Mouse (Mus musculus) heart, embryonic 13.5 days (tissue): ENCODE data around the gene Cetn4. TPM values are rescaled to one million over a fixed set of nuclear protein-coding genes. Genes with fewer than 3 reads are reported as not detected.

Experiments
- ATAC-seq: fragments of 200-750 bp; cut with Nextera tagmentation; 2 replicates; pipeline ENCODE4 v1.8.0; 2017; ENCODE audit warnings: moderate TSS enrichment; ENCODE audit not compliant: insufficient number of reproducible peaks, low FRiP score, low TSS enrichment; ENCODE audit errors: extremely low read depth
- H3K27ac ChIP-seq: fragments of 300-500 bp; sonication (generic); replicated peaks from 2 replicates; pipeline ENCODE4 v1.5.1; 2015; ENCODE audit warnings: moderate library complexity, mild to moderate bottlenecking, inconsistent platforms
- H3K27me3 ChIP-seq: fragments of 300-500 bp; sonication (generic); replicated peaks from 2 replicates; pipeline ENCODE4 v1.6.1; 2015; ENCODE audit warnings: mild to moderate bottlenecking, inconsistent platforms
- H3K36me3 ChIP-seq: fragments of 300-500 bp; sonication (generic); 2 replicates; pipeline ENCODE4 v1.6.1; 2015; ENCODE audit warnings: mild to moderate bottlenecking, inconsistent platforms
- H3K4me1 ChIP-seq: fragments of 300-500 bp; sonication (generic); 2 replicates; pipeline ENCODE4 v1.6.1; 2015; ENCODE audit warnings: inconsistent platforms
- H3K4me2 ChIP-seq: fragments of 300-500 bp; sonication (generic); 2 replicates; pipeline ENCODE4 v1.6.1; 2015; ENCODE audit warnings: inconsistent platforms, mild to moderate bottlenecking, moderate library complexity
- H3K4me3 ChIP-seq: fragments of 300-500 bp; sonication (generic); 2 replicates; pipeline ENCODE4 v1.5.1; 2015; ENCODE audit warnings: moderate library complexity, mild to moderate bottlenecking, inconsistent platforms
- H3K9ac ChIP-seq: fragments of 300-500 bp; sonication (generic); 2 replicates; pipeline ENCODE4 v1.6.1; 2015; ENCODE audit warnings: inconsistent platforms, mild to moderate bottlenecking, moderate library complexity
- H3K9me3 ChIP-seq: fragments of 300-500 bp; sonication (generic); 2 replicates; pipeline ENCODE4 v1.6.1; 2016; ENCODE audit warnings: inconsistent platforms
- WGBS: fragments of 180-500 bp; shearing (Covaris S2); methylation state at CpG from one replicate; pipeline ENCODE4 v1.1.7; 2015; ENCODE audit warnings: mixed read lengths; 5-methylcytosine and 5-hydroxymethylcytosine counted together
- polyA plus RNA-seq: library from polyadenylated mRNA; unstranded; fragments of >200 nt; fragmentation: Nextera tagmentation; extraction: Ambion mirVana; gene quantifications from 2 replicates; pipeline ENCODE4 v1.2.1, GENCODE M21; 2015

Cetn4 gene
- polyA plus RNA-seq = 1.2 and 1.3 TPM in 2 replicates

DNA sequence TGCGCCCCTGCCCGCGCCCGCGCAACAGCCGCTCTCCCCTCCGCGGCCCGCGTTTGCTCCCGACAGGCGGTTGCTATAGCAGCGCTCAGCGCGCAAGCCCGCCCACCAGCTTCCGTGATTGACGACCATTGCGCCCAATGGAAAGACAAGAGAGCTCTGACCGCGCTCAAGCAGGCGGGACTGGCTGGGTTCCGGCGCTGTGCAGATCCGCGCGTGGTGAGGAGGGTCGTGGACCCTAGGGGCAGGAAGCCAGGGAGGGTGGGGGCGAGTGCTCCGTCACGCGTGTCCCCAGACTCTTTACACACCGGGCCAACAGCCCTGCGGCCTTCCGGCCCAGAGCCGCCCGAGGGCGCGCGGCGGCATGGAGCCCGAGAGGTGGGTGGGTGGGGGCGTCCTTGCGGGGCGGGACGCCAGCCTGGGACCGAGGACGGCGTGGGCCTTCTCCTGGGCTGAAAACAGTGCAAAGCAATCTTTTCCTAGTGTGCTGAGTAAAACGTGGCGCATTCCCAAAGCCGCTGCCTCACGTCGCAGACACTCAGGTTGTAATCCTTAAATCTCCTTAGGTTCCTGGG lies at the start of gene Cetn4, which contains the start of gene Bbs12:
Cetn4 (minus strand) TSS at position 339 of the 572 bp plus-strand sequence.
Bbs12 (plus strand) TSS at position 185 of the 572 bp plus-strand sequence.
- Histone ChIP-seq H3K27me3 (no peaks in the 10 kb centered on the region), H3K4me2 (peak within 1 kb of the TSS; percentile 89), H3K9me3 (no peaks in the 10 kb centered on the region), H3K27ac (peak within 1 kb of the TSS; percentile 75), H3K9ac (peak within 1 kb of the TSS; percentile 90), H3K4me1 (peaks cover 15% of the 10 kb centered on the region), H3K4me3 (peak within 1 kb of the TSS; percentile 90), H3K36me3 (no peaks in the 10 kb centered on the region)
- under 1% methylated on average over 52 of the region's 54 CpGs for WGBS
- ATAC-seq = peak; percentile 98

DNA sequence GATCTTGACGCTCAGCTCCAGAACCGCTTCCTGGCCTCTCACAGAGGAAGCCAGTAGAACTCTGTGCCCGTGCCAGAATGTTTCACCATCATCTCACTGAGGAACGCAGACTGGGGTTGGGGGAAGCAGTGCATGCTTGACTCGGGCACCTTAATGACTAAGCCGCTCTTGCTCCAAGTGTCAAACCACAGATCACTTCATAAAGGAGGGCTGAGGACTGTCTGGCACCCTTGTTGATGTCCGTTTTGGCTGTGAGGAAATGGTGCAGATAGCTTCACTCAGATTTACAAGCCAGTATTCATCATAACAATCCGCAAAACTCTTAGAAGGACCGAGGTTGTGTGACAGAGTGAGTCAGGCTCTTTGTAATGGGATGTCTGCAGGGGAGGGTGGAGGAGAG lies 48.2 kb upstream of the Cetn4 start:
- Histone ChIP-seq H3K4me1 (no peaks in the 10 kb centered on the region; the same call in 1 of the 2 replicates), H3K27me3 (0 out of 2 replicates have a peak, but pooled peaks cover 6% of the 10 kb centered on the region), H3K27ac (no peak overlapping the region), H3K9me3 (no peaks in the 10 kb centered on the region), H3K9ac (no peak overlapping the region), H3K4me2 (no peak overlapping the region), H3K36me3 (no peaks in the 10 kb centered on the region), H3K4me3 (no peak overlapping the region)
- WGBS = 66% methylated on average over 9 of the region's 9 CpGs
- ATAC-seq = no peak

DNA sequence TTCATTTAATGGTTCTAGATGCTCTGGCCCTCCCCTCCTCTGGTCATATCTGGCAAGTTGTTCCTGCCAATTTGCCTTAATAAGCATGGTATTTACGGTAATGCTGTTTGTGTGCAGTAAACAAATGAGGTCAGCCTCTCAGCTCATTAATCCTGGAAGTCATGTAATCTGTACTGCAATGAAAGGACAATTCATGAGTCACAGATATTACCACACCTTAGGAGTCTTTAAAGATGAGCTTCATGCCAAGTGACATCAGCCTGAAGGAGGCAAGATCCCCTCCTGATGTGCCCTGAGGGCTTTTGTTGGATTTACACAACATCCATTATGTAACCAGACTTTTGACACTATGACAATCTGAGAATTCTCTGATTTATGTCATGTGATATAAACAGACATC lies 42.2 kb upstream of the Cetn4 start:
- Histone ChIP-seq H3K36me3 (no peaks in the 10 kb centered on the region), H3K9ac (no peak overlapping the region), H3K9me3 (no peaks in the 10 kb centered on the region), H3K4me1 (0 out of 2 replicates have a peak, but pooled peaks cover 3% of the 10 kb centered on the region), H3K27me3 (peaks cover 14% of the 10 kb centered on the region), H3K4me3 (no peak overlapping the region), H3K27ac (no peak overlapping the region), H3K4me2 (no peak overlapping the region)
- 86% methylated on average over 1 of the region's 1 CpGs for WGBS
- no peak for ATAC-seq

DNA sequence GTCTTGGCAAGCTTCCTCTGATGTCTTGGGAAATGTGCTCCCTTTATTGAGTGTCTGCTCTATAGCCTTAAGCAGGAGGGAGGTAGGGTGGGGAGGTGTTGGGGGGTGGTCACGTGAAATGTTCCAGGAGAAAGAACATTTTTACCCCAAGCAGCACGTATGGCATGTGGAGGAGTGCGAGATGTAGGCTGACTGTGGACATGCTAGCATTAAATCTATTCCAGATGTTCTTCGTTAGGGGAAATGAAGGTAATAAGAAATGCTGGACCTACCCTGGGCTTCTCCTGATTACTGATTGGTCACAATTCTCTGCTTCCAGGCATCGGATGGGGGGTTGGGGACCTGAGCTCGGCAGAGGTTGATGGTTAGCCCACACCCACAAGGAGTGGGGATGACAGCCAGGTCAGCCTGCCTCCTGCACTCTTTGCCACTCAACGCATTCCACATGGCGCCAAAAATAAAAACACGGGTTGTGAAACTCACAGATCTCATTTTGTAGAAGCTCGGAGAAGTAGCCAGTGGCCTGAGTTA lies 41.5 kb upstream of the Cetn4 start:
- no peak; the same call in 1 of the 2 replicates for ATAC-seq
- Histone ChIP-seq H3K9ac (no peak overlapping the region), H3K4me1 (peaks cover 5% of the 10 kb centered on the region; the same call in 1 of the 2 replicates), H3K36me3 (no peaks in the 10 kb centered on the region), H3K9me3 (no peaks in the 10 kb centered on the region), H3K4me2 (no peak overlapping the region), H3K27me3 (peaks cover 18% of the 10 kb centered on the region), H3K4me3 (no peak overlapping the region), H3K27ac (no peak overlapping the region)
- 53% methylated on average over 10 of the region's 10 CpGs for WGBS

DNA sequence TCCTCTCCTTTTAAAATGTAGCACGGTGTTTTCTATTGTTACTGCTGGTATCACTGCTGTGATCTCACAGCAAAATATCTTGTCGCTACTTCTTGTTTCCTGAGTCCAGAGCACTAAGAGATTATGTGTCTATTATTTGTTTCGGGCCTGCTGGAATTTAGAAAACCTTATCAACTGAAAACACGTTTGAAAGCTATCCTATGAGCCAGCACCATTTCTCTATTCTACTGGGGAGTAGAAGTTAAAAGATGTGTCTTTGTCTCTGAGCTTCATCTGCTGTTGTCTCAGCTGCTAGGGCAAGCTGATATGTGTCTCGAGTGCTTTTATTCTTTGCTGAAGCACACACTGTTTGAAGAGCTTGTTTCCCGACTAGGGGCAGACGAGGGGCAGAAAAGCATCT lies 37.9 kb upstream of the Cetn4 start:
- peaks cover 14% of the 10 kb centered on the region for H3K4me1 ChIP-seq
- peaks cover 51% of the 10 kb centered on the region for H3K27me3 ChIP-seq
- H3K4me2 ChIP-seq = no peak overlapping the region
- H3K4me3 ChIP-seq = no peak overlapping the region
- H3K27ac ChIP-seq = no peak overlapping the region
- H3K9me3 ChIP-seq = no peaks in the 10 kb centered on the region
- WGBS = 40% methylated on average over 7 of the region's 7 CpGs
- ATAC-seq = no peak
- H3K9ac ChIP-seq = no peak overlapping the region
- H3K36me3 ChIP-seq = no peaks in the 10 kb centered on the region

DNA sequence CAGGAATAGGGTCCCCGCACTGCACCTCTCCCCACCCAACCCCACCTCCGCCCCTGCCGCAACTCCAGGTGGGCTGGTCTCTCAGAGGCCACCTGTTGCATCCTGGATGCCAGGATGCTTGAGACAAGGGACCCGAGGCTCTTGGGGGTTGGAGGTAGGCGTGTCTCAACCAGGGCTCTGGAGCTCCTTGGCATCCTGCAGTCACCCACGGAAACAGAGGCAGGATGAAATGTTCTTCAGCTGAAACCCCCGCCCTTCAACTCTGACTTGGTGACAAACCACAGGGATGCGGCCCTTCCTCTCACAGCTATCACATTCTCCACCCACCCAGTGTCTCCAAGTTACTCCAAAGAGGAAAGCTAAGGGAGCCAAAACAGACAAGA lies 36.6 kb upstream of the Cetn4 start:
- Histone ChIP-seq H3K9ac (peak overlapping the region; percentile 86), H3K4me2 (peak overlapping the region; percentile 99), H3K4me1 (peaks cover 12% of the 10 kb centered on the region), H3K27ac (no peak overlapping the region), H3K4me3 (peak overlapping the region; percentile 80), H3K9me3 (no peaks in the 10 kb centered on the region), H3K36me3 (no peaks in the 10 kb centered on the region), H3K27me3 (peaks cover 51% of the 10 kb centered on the region)
- WGBS = 11% methylated on average over 8 of the region's 8 CpGs
- ATAC-seq = no peak

DNA sequence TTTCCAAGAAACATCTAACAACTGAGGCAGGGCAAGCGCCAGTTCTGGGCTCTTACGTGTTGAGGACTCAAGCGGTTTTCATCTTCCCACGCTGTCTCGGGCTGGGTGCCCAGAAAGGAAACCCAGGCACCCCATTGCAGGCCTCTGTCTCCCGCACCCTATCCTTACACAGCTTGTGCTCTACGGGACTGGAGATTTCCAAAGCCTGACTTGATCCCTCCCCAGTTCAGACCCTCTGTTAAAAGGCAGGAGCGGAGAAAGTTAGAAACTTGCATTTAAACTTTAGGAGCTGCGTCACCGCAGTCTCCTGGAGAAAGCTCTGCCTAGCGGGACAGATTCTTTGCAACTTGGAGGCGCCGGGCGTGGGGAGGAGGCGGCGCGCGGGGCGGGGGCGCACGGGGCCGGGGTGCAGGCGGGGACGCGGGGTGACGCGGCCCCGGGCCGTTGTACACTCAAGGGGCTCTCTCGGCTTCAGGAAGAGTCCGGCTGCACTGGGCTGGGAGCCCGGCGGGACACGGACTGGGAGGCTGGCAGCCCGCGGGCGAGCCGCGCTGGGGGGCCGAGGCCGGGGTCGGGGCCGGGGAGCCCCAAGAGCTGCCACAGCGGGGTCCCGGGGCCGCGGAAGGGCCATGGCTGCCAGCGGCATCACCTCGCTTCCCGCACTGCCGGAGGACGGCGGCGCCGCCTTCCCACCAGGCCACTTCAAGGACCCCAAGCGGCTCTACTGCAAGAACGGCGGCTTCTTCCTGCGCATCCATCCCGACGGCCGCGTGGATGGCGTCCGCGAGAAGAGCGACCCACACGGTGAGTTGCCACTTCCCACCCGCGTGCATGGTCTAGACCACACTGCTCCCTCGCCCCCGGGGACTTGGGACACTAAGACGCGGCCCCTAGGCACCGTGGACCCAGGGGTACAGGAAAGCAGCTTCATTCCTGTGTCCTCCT lies 36.0 kb upstream of the Cetn4 start, which contains the start of gene Fgf2:
Fgf2 (plus strand) TSS at position 126 of the 945 bp plus-strand sequence.
- under 1% methylated on average over 72 of the region's 75 CpGs for WGBS
- H3K9ac ChIP-seq = peak within 1 kb of the TSS; percentile 86
- peaks cover 51% of the 10 kb centered on the region for H3K27me3 ChIP-seq
- 0 out of 2 replicates have a peak within 1 kb of the TSS, but pooled peaks have one; percentile 15 for H3K27ac ChIP-seq
- no peaks in the 10 kb centered on the region for H3K36me3 ChIP-seq
- no peaks in the 10 kb centered on the region for H3K9me3 ChIP-seq
- H3K4me2 ChIP-seq = peak within 1 kb of the TSS; percentile 99
- no peak; the same call in 1 of the 2 replicates for ATAC-seq
- H3K4me1 ChIP-seq = peaks cover 12% of the 10 kb centered on the region
- H3K4me3 ChIP-seq = peak within 1 kb of the TSS; percentile 80

DNA sequence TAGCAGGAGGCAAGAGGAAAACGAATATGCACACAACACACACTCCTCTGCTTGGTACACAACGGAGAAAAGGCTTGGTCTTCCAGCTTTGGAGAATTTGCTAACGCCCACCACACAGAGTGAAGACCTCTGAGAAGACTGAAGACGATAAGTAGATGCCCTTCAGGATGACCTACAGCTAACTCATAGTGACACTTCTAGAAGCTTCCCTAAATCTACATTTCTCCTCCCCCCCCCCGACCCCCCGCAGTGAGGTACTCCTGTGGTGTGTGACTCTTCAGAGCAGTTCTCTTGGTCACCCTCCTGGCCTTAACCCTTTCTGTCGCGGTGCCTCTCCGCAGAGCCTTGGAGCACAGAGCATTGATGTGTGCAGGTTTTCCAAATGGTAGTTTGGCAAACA lies 35.2 kb upstream of the Cetn4 start:
- Histone ChIP-seq H3K4me2 (peak overlapping the region; percentile 99), H3K27ac (no peak overlapping the region), H3K9me3 (no peaks in the 10 kb centered on the region), H3K9ac (no peak overlapping the region), H3K27me3 (peaks cover 51% of the 10 kb centered on the region), H3K36me3 (no peaks in the 10 kb centered on the region), H3K4me3 (peak overlapping the region; percentile 80), H3K4me1 (peaks cover 15% of the 10 kb centered on the region)
- WGBS = 27% methylated on average over 9 of the region's 9 CpGs
- ATAC-seq = no peak

DNA sequence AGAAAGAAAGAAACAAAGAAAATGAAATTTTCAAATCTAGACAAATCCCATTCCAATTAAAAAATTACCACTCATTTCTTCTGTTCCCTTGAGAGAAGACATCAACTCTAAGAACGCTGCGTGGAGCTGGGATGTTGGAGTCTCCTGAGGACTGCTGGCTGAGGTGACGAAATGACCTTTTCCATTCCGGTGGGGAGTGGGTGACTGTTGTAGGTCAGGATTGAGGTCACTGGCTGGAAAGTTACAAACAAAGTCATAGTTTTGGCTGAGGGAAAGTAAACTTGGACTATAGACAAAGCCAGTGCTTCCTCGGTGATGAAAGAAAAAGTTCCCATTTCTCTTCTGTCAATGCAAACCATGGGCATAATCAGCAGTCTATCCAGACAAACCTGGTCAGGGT lies 30.3 kb upstream of the Cetn4 start:
- Histone ChIP-seq H3K9me3 (no peaks in the 10 kb centered on the region), H3K36me3 (no peaks in the 10 kb centered on the region), H3K4me3 (no peak overlapping the region), H3K27me3 (peaks cover 22% of the 10 kb centered on the region), H3K9ac (no peak overlapping the region), H3K4me2 (no peak overlapping the region), H3K4me1 (peaks cover 7% of the 10 kb centered on the region), H3K27ac (no peak overlapping the region)
- ATAC-seq = no peak
- 44% methylated on average over 5 of the region's 5 CpGs for WGBS

DNA sequence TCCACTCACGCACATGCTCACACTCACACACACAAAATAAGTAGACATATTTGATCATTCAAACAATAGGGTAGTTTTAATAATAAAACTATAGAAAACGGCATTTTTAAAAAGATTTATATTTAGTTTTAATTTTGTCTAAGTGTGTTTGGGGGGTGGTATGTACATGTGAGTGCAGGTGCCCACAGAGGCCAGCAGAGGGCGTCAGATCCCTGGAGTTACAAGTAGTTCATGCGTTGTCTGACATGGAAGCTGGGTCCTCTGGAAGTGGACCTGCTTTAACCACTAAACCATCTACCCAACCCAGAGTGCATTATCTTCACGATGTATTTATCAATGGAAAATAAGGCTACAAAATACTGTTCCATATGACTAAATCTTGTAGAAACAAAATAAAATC lies 28.6 kb upstream of the Cetn4 start:
- WGBS = 49% methylated on average over 5 of the region's 5 CpGs
- no peak for ATAC-seq
- peaks cover 5% of the 10 kb centered on the region; the same call in 1 of the 2 replicates for H3K27me3 ChIP-seq
- no peaks in the 10 kb centered on the region for H3K9me3 ChIP-seq
- H3K4me1 ChIP-seq = peaks cover 4% of the 10 kb centered on the region; the same call in 1 of the 2 replicates
- no peak overlapping the region for H3K9ac ChIP-seq
- no peak overlapping the region for H3K27ac ChIP-seq
- H3K36me3 ChIP-seq = no peaks in the 10 kb centered on the region
- no peak overlapping the region for H3K4me3 ChIP-seq
- H3K4me2 ChIP-seq = no peak overlapping the region

DNA sequence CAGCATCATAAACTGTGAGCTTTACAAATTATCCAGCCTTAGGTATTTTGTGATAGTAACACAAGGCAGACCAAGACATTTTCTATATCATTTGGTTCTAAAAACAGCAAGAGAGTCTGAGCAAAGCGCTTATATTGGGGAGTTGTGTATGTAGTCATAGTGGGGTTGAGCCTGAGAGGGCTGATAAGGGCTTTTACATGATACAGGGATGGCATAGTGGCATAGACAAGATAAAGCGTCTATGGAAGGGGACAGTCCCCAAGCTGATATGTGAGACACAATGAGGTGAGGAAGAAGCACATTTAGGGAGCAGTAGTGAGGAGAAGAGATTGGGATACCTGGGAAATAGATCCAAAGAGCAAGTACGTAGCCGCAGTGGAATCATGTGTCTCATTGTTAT lies 21.5 kb upstream of the Cetn4 start:
- Histone ChIP-seq H3K4me3 (no peak overlapping the region), H3K27ac (no peak overlapping the region), H3K9ac (no peak overlapping the region), H3K4me2 (no peak overlapping the region), H3K4me1 (no peaks in the 10 kb centered on the region), H3K9me3 (no peaks in the 10 kb centered on the region), H3K36me3 (no peaks in the 10 kb centered on the region), H3K27me3 (no peaks in the 10 kb centered on the region)
- 82% methylated on average over 4 of the region's 4 CpGs for WGBS
- no peak for ATAC-seq
